Mouse (Mus musculus) liver, embryonic 15.5 days (tissue): ENCODE measurements around the gene Ica1l. TPM values are rescaled to one million over a fixed set of nuclear protein-coding genes. Genes with fewer than 3 reads are reported as not detected.
A peak's percentile ranks its signal among the peaks of the same experiment; 100 is the strongest.

ENCODE experiments used
- ATAC-seq: fragments of 200-750 bp; cut with Nextera tagmentation; 2 replicates; pipeline ENCODE4 v1.8.0; 2017; ENCODE audit warnings: moderate number of reproducible peaks, mild to moderate bottlenecking, moderate library complexity; ENCODE audit not compliant: insufficient read depth
- H3K27ac ChIP-seq: fragments of 300-500 bp; sonication (generic); replicated peaks from 2 replicates; pipeline ENCODE4 v1.5.1; 2015; ENCODE audit warnings: mild to moderate bottlenecking, inconsistent platforms
- H3K27me3 ChIP-seq: fragments of 300-500 bp; sonication (generic); 2 replicates; pipeline ENCODE4 v1.6.1; 2015; ENCODE audit warnings: mild to moderate bottlenecking, inconsistent platforms
- H3K36me3 ChIP-seq: fragments of 300-500 bp; sonication (generic); replicated peaks from 2 replicates; pipeline ENCODE4 v1.6.1; 2015; ENCODE audit warnings: moderate library complexity, mild to moderate bottlenecking, inconsistent platforms
- H3K4me1 ChIP-seq: fragments of 300-500 bp; sonication (generic); replicated peaks from 2 replicates; pipeline ENCODE4 v1.6.1; 2015; ENCODE audit warnings: inconsistent platforms
- H3K4me2 ChIP-seq: fragments of 300-500 bp; sonication (generic); 2 replicates; pipeline ENCODE4 v1.6.1; 2015; ENCODE audit warnings: moderate library complexity, mild to moderate bottlenecking, inconsistent platforms
- H3K4me3 ChIP-seq: fragments of 300-500 bp; sonication (generic); replicated peaks from 2 replicates; pipeline ENCODE4 v1.5.1; 2015; ENCODE audit warnings: mild to moderate bottlenecking, inconsistent platforms
- H3K9ac ChIP-seq: fragments of 300-500 bp; sonication (generic); 2 replicates; pipeline ENCODE4 v1.6.1; 2015; ENCODE audit warnings: moderate library complexity, mild to moderate bottlenecking, inconsistent platforms
- H3K9me3 ChIP-seq: fragments of 300-500 bp; sonication (generic); replicated peaks from 2 replicates; pipeline ENCODE4 v1.6.1; 2016; ENCODE audit warnings: inconsistent platforms
- WGBS: fragments of 180-500 bp; shearing (Covaris S2); methylation state at CpG from one replicate; pipeline ENCODE4 v1.1.7; 2015; ENCODE audit warnings: mixed read lengths; ENCODE audit not compliant: insufficient replicate concordance; 5-methylcytosine and 5-hydroxymethylcytosine counted together
- polyA plus RNA-seq: library from polyadenylated mRNA; unstranded; fragments of >200 nt; fragmentation: Nextera tagmentation; extraction: Ambion mirVana; gene quantifications from 2 replicates; pipeline ENCODE4 v1.2.1, GENCODE M21; 2015

Gene Ica1l
- polyA plus RNA-seq, 1 experiment from 2014 or later = 0.31 TPM

- ATAC-seq = 0 out of 2 replicates have a peak, but pooled peaks have one; percentile 31
Observed at GRCm38 (mm10) chr1:60017031-60017469, 25.9 kb downstream of the Ica1l start.

GRCm38 (mm10) chr1:60016136-60016611, 26.8 kb downstream of the Ica1l start:
- peak; percentile 42; the same call in 1 of the 2 replicates for ATAC-seq
- Histone ChIP-seq H3K9me3 (no peaks in the 10 kb centered on the region), H3K27ac (peak overlapping the region; percentile 45; the same call in 1 of the 2 replicates), H3K4me3 (no peak overlapping the region), H3K4me2 (peak overlapping the region; percentile 15; the same call in 1 of the 2 replicates), H3K27me3 (no peaks in the 10 kb centered on the region), H3K36me3 (no peaks in the 10 kb centered on the region), H3K9ac (no peak overlapping the region), H3K4me1 (peaks cover 16% of the 10 kb centered on the region)
- WGBS = 17% methylated on average over 5 of the region's 5 CpGs

More at GRCm38 (mm10) chr1:60017031-60017469, 25.9 kb downstream of the Ica1l start:
- 20% methylated on average over 1 of the region's 1 CpGs for WGBS
- no peak overlapping the region for H3K27ac ChIP-seq
- peaks cover 16% of the 10 kb centered on the region for H3K4me1 ChIP-seq
- no peaks in the 10 kb centered on the region for H3K27me3 ChIP-seq
- H3K4me2 ChIP-seq = no peak overlapping the region; the same call in 1 of the 2 replicates
- no peaks in the 10 kb centered on the region for H3K36me3 ChIP-seq
- no peak overlapping the region for H3K9ac ChIP-seq
- H3K4me3 ChIP-seq = no peak overlapping the region
- H3K9me3 ChIP-seq = no peaks in the 10 kb centered on the region

GRCm38 (mm10) chr1:60015511-60015910, 27.5 kb downstream of the Ica1l start:
- no peak for ATAC-seq
- Histone ChIP-seq H3K36me3 (no peaks in the 10 kb centered on the region), H3K4me1 (peaks cover 16% of the 10 kb centered on the region), H3K9ac (no peak overlapping the region), H3K4me2 (no peak overlapping the region), H3K4me3 (no peak overlapping the region), H3K27me3 (no peaks in the 10 kb centered on the region), H3K27ac (no peak overlapping the region), H3K9me3 (no peaks in the 10 kb centered on the region)
- WGBS = 68% methylated on average over 6 of the region's 6 CpGs

GRCm38 (mm10) chr1:60013779-60014178, 29.2 kb downstream of the Ica1l start:
- 84% methylated on average over 10 of the region's 10 CpGs for WGBS
- Histone ChIP-seq H3K9ac (no peak overlapping the region), H3K4me3 (no peak overlapping the region), H3K27me3 (no peaks in the 10 kb centered on the region), H3K4me2 (no peak overlapping the region), H3K27ac (no peak overlapping the region), H3K36me3 (no peaks in the 10 kb centered on the region), H3K4me1 (peaks cover 16% of the 10 kb centered on the region), H3K9me3 (no peaks in the 10 kb centered on the region)
- no peak for ATAC-seq

- Histone ChIP-seq H3K4me3 (no peak overlapping the region), H3K27me3 (no peaks in the 10 kb centered on the region), H3K36me3 (no peaks in the 10 kb centered on the region), H3K9me3 (no peaks in the 10 kb centered on the region), H3K27ac (no peak overlapping the region), H3K4me2 (no peak overlapping the region), H3K9ac (no peak overlapping the region), H3K4me1 (peaks cover 6% of the 10 kb centered on the region; the same call in 1 of the 2 replicates)
- no peak for ATAC-seq
- WGBS = 77% methylated on average over 2 of the region's 2 CpGs
Observed at GRCm38 (mm10) chr1:60008743-60009142, 34.2 kb downstream of the Ica1l start.

GRCm38 (mm10) chr1:60007337-60007736, 35.6 kb downstream of the Ica1l start:
- H3K27ac ChIP-seq = no peak overlapping the region
- peaks cover 6% of the 10 kb centered on the region; the same call in 1 of the 2 replicates for H3K4me1 ChIP-seq
- WGBS = 38% methylated on average over 10 of the region's 10 CpGs
- H3K9me3 ChIP-seq = no peaks in the 10 kb centered on the region
- no peak overlapping the region for H3K4me2 ChIP-seq
- H3K27me3 ChIP-seq = no peaks in the 10 kb centered on the region
- H3K9ac ChIP-seq = no peak overlapping the region
- H3K36me3 ChIP-seq = no peaks in the 10 kb centered on the region
- H3K4me3 ChIP-seq = no peak overlapping the region
- peak; percentile 74 for ATAC-seq

- H3K9me3 ChIP-seq = no peaks in the 10 kb centered on the region
- H3K9ac ChIP-seq = no peak overlapping the region
- 15% methylated on average over 2 of the region's 2 CpGs for WGBS
- no peaks in the 10 kb centered on the region for H3K36me3 ChIP-seq
- H3K4me3 ChIP-seq = no peak overlapping the region
- peaks cover 3% of the 10 kb centered on the region; the same call in 1 of the 2 replicates for H3K4me1 ChIP-seq
- H3K27ac ChIP-seq = no peak overlapping the region
- no peak overlapping the region for H3K4me2 ChIP-seq
- no peaks in the 10 kb centered on the region for H3K27me3 ChIP-seq
- no peak for ATAC-seq
Observed at GRCm38 (mm10) chr1:60000319-60000718, 42.7 kb downstream of the Ica1l start.

- Histone ChIP-seq H3K27ac (no peak overlapping the region), H3K4me1 (peaks cover 3% of the 10 kb centered on the region; the same call in 1 of the 2 replicates), H3K9me3 (no peaks in the 10 kb centered on the region), H3K4me2 (no peak overlapping the region), H3K27me3 (no peaks in the 10 kb centered on the region), H3K4me3 (no peak overlapping the region), H3K36me3 (no peaks in the 10 kb centered on the region), H3K9ac (no peak overlapping the region)
- no peak for ATAC-seq
- 27% methylated on average over 5 of the region's 5 CpGs for WGBS
Observed at GRCm38 (mm10) chr1:59997352-59997751, 45.6 kb downstream of the Ica1l start.

- WGBS = 34% methylated on average over 3 of the region's 3 CpGs
- Histone ChIP-seq H3K9me3 (no peaks in the 10 kb centered on the region), H3K4me1 (peaks cover 3% of the 10 kb centered on the region; the same call in 1 of the 2 replicates), H3K9ac (no peak overlapping the region), H3K4me3 (no peak overlapping the region), H3K27me3 (no peaks in the 10 kb centered on the region), H3K4me2 (no peak overlapping the region), H3K27ac (no peak overlapping the region), H3K36me3 (no peaks in the 10 kb centered on the region)
- ATAC-seq = no peak
Observed at GRCm38 (mm10) chr1:59995646-59996045, 47.3 kb downstream of the Ica1l start.

GRCm38 (mm10) chr1:59987399-59988040, 55.5 kb downstream of the Ica1l start:
- 78% methylated on average over 3 of the region's 3 CpGs for WGBS
- H3K4me2 ChIP-seq = no peak overlapping the region
- H3K4me1 ChIP-seq = no peaks in the 10 kb centered on the region
- no peak for ATAC-seq
- no peaks in the 10 kb centered on the region for H3K27me3 ChIP-seq
- H3K27ac ChIP-seq = no peak overlapping the region
- no peaks in the 10 kb centered on the region for H3K9me3 ChIP-seq
- 0 out of 2 replicates have a peak, but pooled peaks cover 6% of the 10 kb centered on the region for H3K36me3 ChIP-seq
- H3K4me3 ChIP-seq = no peak overlapping the region
- no peak overlapping the region for H3K9ac ChIP-seq

- Histone ChIP-seq H3K4me3 (no peak overlapping the region), H3K27ac (no peak overlapping the region), H3K36me3 (peaks cover 11% of the 10 kb centered on the region), H3K4me1 (no peaks in the 10 kb centered on the region), H3K4me2 (no peak overlapping the region), H3K27me3 (no peaks in the 10 kb centered on the region), H3K9me3 (no peaks in the 10 kb centered on the region), H3K9ac (no peak overlapping the region)
- no peak for ATAC-seq
Observed at GRCm38 (mm10) chr1:59986626-59987025, 56.4 kb downstream of the Ica1l start.
